Mouse (Mus musculus) WW6 (cell line): ENCODE data around the gene Adamts13.

Experiments used
- DNase-seq: peaks from one replicate; pipeline ENCODE4 v3.0.0-alpha.2; 2013; ENCODE audit warnings: low read depth, low spot score

The Adamts13 gene

GRCm38 (mm10) chr2:27036003-27036402, 62.8 kb downstream of the Adamts13 start:
- no peak for DNase-seq

GRCm38 (mm10) chr2:27037008-27037407, 63.8 kb downstream of the Adamts13 start:
- no peak for DNase-seq

GRCm38 (mm10) chr2:27038596-27038995, 65.4 kb downstream of the Adamts13 start:
- DNase-seq = no peak

- DNase-seq = no peak
These were observed 66.1 kb downstream of the Adamts13 start for GRCm38 (mm10) chr2:27039286-27039685.

- DNase-seq = no peak
These were observed 69.1 kb downstream of the Adamts13 start for GRCm38 (mm10) chr2:27042131-27042844.

GRCm38 (mm10) chr2:27043461-27043860, 70.2 kb downstream of the Adamts13 start:
- DNase-seq = no peak

GRCm38 (mm10) chr2:27044166-27044565, 71.0 kb downstream of the Adamts13 start:
- DNase-seq = no peak

GRCm38 (mm10) chr2:27044641-27045040, 71.4 kb downstream of the Adamts13 start:
- DNase-seq = no peak

- DNase-seq = no peak
These were observed 73.0 kb downstream of the Adamts13 start for GRCm38 (mm10) chr2:27045979-27046770.

- no peak for DNase-seq
These were observed 76.2 kb downstream of the Adamts13 start for GRCm38 (mm10) chr2:27049408-27049807.

GRCm38 (mm10) chr2:27058251-27058650, 85.0 kb downstream of the Adamts13 start:
- DNase-seq = no peak

- no peak for DNase-seq
These were observed 85.5 kb downstream of the Adamts13 start for GRCm38 (mm10) chr2:27058751-27059150.

GRCm38 (mm10) chr2:27059187-27059586, 86.0 kb downstream of the Adamts13 start:
- no peak for DNase-seq
